Mouse (Mus musculus) G1E (cell line): ENCODE results near the gene Axin2. TPM values are rescaled to one million over a fixed set of nuclear protein-coding genes. Genes with fewer than 3 reads are reported as not detected.

Source experiments
- ATAC-seq: 2 replicates; pipeline ENCODE4 v1.8.0; 2016; ENCODE audit warnings: mild to moderate bottlenecking; ENCODE audit not compliant: insufficient number of reproducible peaks, poor library complexity, low FRiP score, severe bottlenecking; ENCODE audit errors: extremely low read depth
- DNase-seq: peaks from one replicate; pipeline ENCODE4 v3.0.0; 2012; ENCODE audit warnings: low spot score
- H3K27me3 ChIP-seq: 2 replicates; pipeline ENCODE4 v1.6.1; 2012; ENCODE audit warnings: mild to moderate bottlenecking, low read length, inconsistent platforms; ENCODE audit not compliant: insufficient read depth
- H3K36me3 ChIP-seq: replicated peaks from 2 replicates; pipeline ENCODE3; 2012; ENCODE audit warnings: mild to moderate bottlenecking, inconsistent platforms
- H3K4me1 ChIP-seq: 2 replicates; pipeline ENCODE4 v1.6.1; 2012; ENCODE audit warnings: low read depth, low read length, inconsistent platforms, mixed read lengths; ENCODE audit not compliant: insufficient read depth
- H3K4me3 ChIP-seq: 2 replicates; pipeline ENCODE4 v1.5.1; 2012; ENCODE audit warnings: low read depth, mild to moderate bottlenecking, inconsistent platforms, low read length, moderate library complexity, mixed read lengths
- H3K9me3 ChIP-seq: replicated peaks from 2 replicates; pipeline ENCODE4 v1.6.1; 2012; ENCODE audit warnings: inconsistent platforms
- CTCF ChIP-seq: IDR thresholded peaks from 2 replicates; pipeline ENCODE4 v1.5.1; 2012; ENCODE audit warnings: low read depth, low read length, inconsistent platforms, mixed read lengths
- GATA1 ChIP-seq: IDR thresholded peaks from 2 replicates; pipeline ENCODE4 v1.6.1; 2012; ENCODE audit warnings: borderline replicate concordance, low read length, inconsistent platforms, mixed read lengths
- GATA2 ChIP-seq: IDR thresholded peaks from 2 replicates; pipeline ENCODE4 v1.6.1; 2012; ENCODE audit warnings: low read depth, low read length, inconsistent platforms, borderline replicate concordance
- POLR2AphosphoS5 ChIP-seq: IDR thresholded peaks from 2 replicates; pipeline ENCODE4 v1.6.1; 2012; ENCODE audit warnings: low read depth, low read length, inconsistent platforms; ENCODE audit not compliant: insufficient replicate concordance
- TAL1 ChIP-seq: conservative IDR thresholded peaks from 2 replicates; pipeline ENCODE4 v1.6.1; 2012; ENCODE audit warnings: low read depth, low read length, inconsistent platforms, mixed read lengths
- polyA plus RNA-seq: library from polyadenylated mRNA; stranded (reverse); fragments of >175 nt; gene quantifications from 2 replicates; pipeline ENCODE4 v1.2.3, GENCODE M21; 2012
- total RNA-seq, 2 experiments: library from RNA; stranded (forward) in 1 of 2; stranded (reverse) in 1 of 2; fragments of 200-1000 nt in 1 of 2; fragments of >200 nt in 1 of 2; fragmentation: Nextera tagmentation in 1 of 2; gene quantifications; 2 replicates each; pipeline ENCODE4 v1.2.3; 2014 to 2017

Axin2 gene
- total and polyA plus RNA-seq, 3 experiments: not detected

- H3K9me3 ChIP-seq: peaks cover 73% of the 10 kb centered on the region
- H3K36me3 ChIP-seq: no peaks in the 10 kb centered on the region
- TF ChIP-seq TAL1: no peak
- no peak for TF ChIP-seq GATA2
- TF ChIP-seq CTCF: no peak
- no peak for TF ChIP-seq POLR2AphosphoS5
- TF ChIP-seq GATA1: no peak
- ATAC-seq (no peak), DNase-seq (no peak)
- H3K4me3 ChIP-seq: no peak overlapping the region
- H3K27me3 ChIP-seq: no peaks in the 10 kb centered on the region
- H3K4me1 ChIP-seq: no peaks in the 10 kb centered on the region
These were observed 67.1 kb downstream of the Axin2 start for GRCm38 (mm10) chr11:108987226-108987625.

DNA sequence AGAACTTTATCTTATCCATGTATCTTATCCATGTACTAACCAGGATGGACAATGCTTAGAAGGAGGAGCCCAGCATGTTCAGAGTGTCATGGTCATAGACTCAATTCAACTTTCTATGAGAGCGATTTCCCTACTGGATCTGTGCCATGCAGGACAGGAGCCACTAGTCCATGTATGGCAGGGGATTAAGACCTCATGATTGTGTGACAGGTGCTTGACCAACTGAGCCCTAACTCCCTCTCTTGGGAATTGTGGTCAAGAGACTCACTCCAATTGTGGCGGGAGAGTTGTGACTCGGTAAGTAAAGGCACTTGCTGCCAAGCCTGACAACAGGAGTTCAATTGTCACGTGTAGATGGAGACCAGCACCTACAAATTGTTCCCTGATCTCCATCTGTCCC, 67.6 kb downstream of the Axin2 start:
- H3K9me3 ChIP-seq: peaks cover 73% of the 10 kb centered on the region
- H3K27me3 ChIP-seq: no peaks in the 10 kb centered on the region
- H3K4me1 ChIP-seq: no peaks in the 10 kb centered on the region
- H3K36me3 ChIP-seq: no peaks in the 10 kb centered on the region
- DNase-seq (no peak), ATAC-seq (no peak)
- TF ChIP-seq GATA1 (no peak), GATA2 (no peak), POLR2AphosphoS5 (no peak), TAL1 (no peak), CTCF (no peak)
- no peak overlapping the region for H3K4me3 ChIP-seq

- DNase-seq (no peak), ATAC-seq (no peak)
- TF ChIP-seq CTCF (no peak), GATA2 (no peak), GATA1 (no peak), POLR2AphosphoS5 (no peak), TAL1 (no peak)
- H3K27me3 ChIP-seq: no peaks in the 10 kb centered on the region
- peaks cover 72% of the 10 kb centered on the region for H3K9me3 ChIP-seq
- H3K36me3 ChIP-seq: no peaks in the 10 kb centered on the region
- no peak overlapping the region for H3K4me3 ChIP-seq
- no peaks in the 10 kb centered on the region for H3K4me1 ChIP-seq
These were observed 68.1 kb downstream of the Axin2 start for GRCm38 (mm10) chr11:108988258-108988657.

GRCm38 (mm10) chr11:108989940-108990339, 69.8 kb downstream of the Axin2 start:
- Histone ChIP-seq H3K36me3 (no peaks in the 10 kb centered on the region), H3K27me3 (no peaks in the 10 kb centered on the region), H3K4me1 (no peaks in the 10 kb centered on the region), H3K9me3 (peaks cover 75% of the 10 kb centered on the region), H3K4me3 (no peak overlapping the region)
- no peak for TF ChIP-seq POLR2AphosphoS5
- DNase-seq (no peak), ATAC-seq (no peak)

- Histone ChIP-seq H3K27me3 (no peaks in the 10 kb centered on the region), H3K4me3 (no peak overlapping the region), H3K9me3 (peaks cover 75% of the 10 kb centered on the region), H3K36me3 (no peaks in the 10 kb centered on the region), H3K4me1 (no peaks in the 10 kb centered on the region)
- TF ChIP-seq CTCF (no peak), GATA1 (no peak), TAL1 (no peak)
- ATAC-seq (no peak), DNase-seq (no peak)
These were observed 73.3 kb downstream of the Axin2 start for GRCm38 (mm10) chr11:108993414-108993813.

- DNase-seq (no peak), ATAC-seq (no peak)
- Histone ChIP-seq H3K9me3 (peaks cover 75% of the 10 kb centered on the region), H3K36me3 (no peaks in the 10 kb centered on the region), H3K27me3 (no peaks in the 10 kb centered on the region), H3K4me1 (no peaks in the 10 kb centered on the region), H3K4me3 (no peak overlapping the region)
- TF ChIP-seq GATA2: no peak
- TF ChIP-seq POLR2AphosphoS5: no peak
- TF ChIP-seq TAL1: no peak
- TF ChIP-seq CTCF: no peak
- no peak for TF ChIP-seq GATA1
These were observed 75.2 kb downstream of the Axin2 start for GRCm38 (mm10) chr11:108995196-108995989.
